In genomic region chr12:108443271-108443670, GRCm38 (mm10) we compare ENCODE assay signal across 9 mouse cellular contexts.
A peak's percentile ranks its signal among the peaks of the same experiment; 100 is the strongest.
DNase-seq lines count a peak whose midpoint lies in the region; ATAC-seq lines count a peak whose summit lies in the region.
"Had no signal": no experiment of that assay in that cellular context is flagged by ENCODE, and none has a peak within 500 bp of the region (broad histone marks: within the 10 kb centered on the region; RNA-seq: fewer than 3 reads in every experiment).

No protein-coding gene starts in this region.

- no peaks in the 10 kb centered on the region for H3K27me3 ChIP-seq in intestine, embryonic 16.5 days (replicated peaks; ENCODE audit: control insufficient read depth, insufficient read depth, low read length)
- no peaks in the 10 kb centered on the region for H3K27me3 ChIP-seq in neural tube, embryonic 11.5 days (ENCODE audit: control insufficient read depth, insufficient read depth, low read length)

- H3K27ac ChIP-seq in intestine, embryonic 16.5 days (ENCODE audit: low read length): peak overlapping the region; percentile 68
- peak overlapping the region; percentile 78 for H3K27ac ChIP-seq in neural tube, embryonic 11.5 days (ENCODE audit: low read depth, low read length)
- H3K27ac ChIP-seq: liver, embryonic 13.5 days had no signal

- DNase-seq in R1 (ENCODE audit: low read depth, low spot score): peak; percentile 84
- peak; percentile 81 for DNase-seq in embryo, embryonic 11 days
- DNase-seq in neural tube, embryonic 11.5 days (ENCODE audit: low spot score): peak; percentile 76
- no peak for DNase-seq in gastrocnemius, adult 8-10 months (ENCODE audit: low spot score in 2 of 2)
- DNase-seq in layer of hippocampus, postnatal 25 days (ENCODE audit: extremely low spot score in 1 of 2, low spot score in 1 of 2): no peak
- DNase-seq in layer of hippocampus, adult 11-12 months (ENCODE audit: low spot score): no peak
- DNase-seq: liver, embryonic 13.5 days; right cerebral cortex, adult 18-20 months had no signal

- 0 out of 2 replicates have a peak overlapping the region, but pooled peaks have one; percentile 10 for H3K4me2 ChIP-seq in intestine, embryonic 16.5 days (ENCODE audit: low read depth, low read length)
- peak overlapping the region; percentile 10 for H3K4me2 ChIP-seq in neural tube, embryonic 11.5 days (ENCODE audit: low read depth)
- H3K4me2 ChIP-seq: liver, embryonic 13.5 days had no signal

- peaks cover 20% of the 10 kb centered on the region for H3K4me1 ChIP-seq in intestine, embryonic 16.5 days (ENCODE audit: control insufficient read depth, insufficient read depth, low read length)
- H3K4me1 ChIP-seq in neural tube, embryonic 11.5 days (ENCODE audit: control insufficient read depth, insufficient read depth, low read length): peaks cover 19% of the 10 kb centered on the region
- H3K4me1 ChIP-seq: liver, embryonic 13.5 days had no signal

- H3K4me3 ChIP-seq in intestine, embryonic 16.5 days (ENCODE audit: low read length): no peak overlapping the region
- H3K4me3 ChIP-seq in neural tube, embryonic 11.5 days (ENCODE audit: low read depth, low read length): no peak overlapping the region
- H3K4me3 ChIP-seq: liver, embryonic 13.5 days had no signal

- no peaks in the 10 kb centered on the region for H3K36me3 ChIP-seq in intestine, embryonic 16.5 days (ENCODE audit: control insufficient read depth, insufficient read depth, low read length)
- H3K36me3 ChIP-seq in neural tube, embryonic 11.5 days (ENCODE audit: control insufficient read depth, insufficient read depth, low read length): no peaks in the 10 kb centered on the region; the same call in 1 of the 2 replicates
- H3K36me3 ChIP-seq: liver, embryonic 13.5 days had no signal

- H3K9me3 ChIP-seq in intestine, embryonic 16.5 days (ENCODE audit: control insufficient read depth, low read length): no peaks in the 10 kb centered on the region
- no peaks in the 10 kb centered on the region for H3K9me3 ChIP-seq in neural tube, embryonic 11.5 days (ENCODE audit: control insufficient read depth, low read length)
- H3K9me3 ChIP-seq: liver, embryonic 13.5 days had no signal

- ATAC-seq in intestine, embryonic 16.5 days: peak; percentile 81
- ATAC-seq in neural tube, embryonic 11.5 days (ENCODE audit: insufficient read depth, low FRiP score, low TSS enrichment): peak; percentile 43

- 6% methylated on average over 10 of the region's 10 CpGs for WGBS in intestine, embryonic 16.5 days
- WGBS in neural tube, embryonic 11.5 days: 0% methylated on average over 10 of the region's 10 CpGs

- H3K9ac ChIP-seq in intestine, embryonic 16.5 days (ENCODE audit: low read depth, low read length): 0 out of 2 replicates have a peak overlapping the region, but pooled peaks have one; percentile 13
- H3K9ac ChIP-seq in neural tube, embryonic 11.5 days (ENCODE audit: low read length): 0 out of 2 replicates have a peak overlapping the region, but pooled peaks have one; percentile 28
- H3K9ac ChIP-seq: liver, embryonic 13.5 days had no signal

Comparison
In these comparisons a context has a peak if more than half of its experiments do, and no peak if none do; other contexts are left out.
1. DNase-seq: peak in R1 (single experiment), embryo, embryonic 11 days (single experiment) and neural tube, embryonic 11.5 days (single experiment); none in gastrocnemius, adult 8-10 months (0 of 2), layer of hippocampus, postnatal 25 days (0 of 2) and layer of hippocampus, adult 11-12 months (single experiment).